Mouse (Mus musculus) adrenal gland, postnatal 14 days (tissue): Measurements from ENCODE around the gene Gcnt2. TPM values are rescaled to one million over a fixed set of nuclear protein-coding genes. Genes with fewer than 3 reads are reported as not detected.

Experiments
- DNase-seq: peaks from one replicate; pipeline ENCODE4 v3.0.0; 2021; ENCODE audit warnings: mixed read lengths
- long read RNA-seq, 2 experiments: library from polyadenylated mRNA; stranded (forward); transcript quantifications; one replicate each; pipeline ENCODE4 v2.0.0; 2021
- total RNA-seq: library from RNA; stranded (reverse); gene quantifications from 2 replicates; pipeline ENCODE4 v1.2.3, GENCODE M21; 2021

Gene Gcnt2
- total RNA-seq = 11.3 and 13.1 TPM in 2 replicates
- long read RNA-seq, experiment 1, full-length matches to known transcripts = 9 of 9 reads
- long read RNA-seq, experiment 1, partial matches to known transcripts = 0 of 9 reads
- long read RNA-seq, experiment 1, other reads (novel, unspliced or antisense) = 0 of 9 reads
- long read RNA-seq, experiment 2, partial matches to known transcripts = 0 of 4 reads
- long read RNA-seq, experiment 2, other reads (novel, unspliced or antisense) = 0 of 4 reads

DNA sequence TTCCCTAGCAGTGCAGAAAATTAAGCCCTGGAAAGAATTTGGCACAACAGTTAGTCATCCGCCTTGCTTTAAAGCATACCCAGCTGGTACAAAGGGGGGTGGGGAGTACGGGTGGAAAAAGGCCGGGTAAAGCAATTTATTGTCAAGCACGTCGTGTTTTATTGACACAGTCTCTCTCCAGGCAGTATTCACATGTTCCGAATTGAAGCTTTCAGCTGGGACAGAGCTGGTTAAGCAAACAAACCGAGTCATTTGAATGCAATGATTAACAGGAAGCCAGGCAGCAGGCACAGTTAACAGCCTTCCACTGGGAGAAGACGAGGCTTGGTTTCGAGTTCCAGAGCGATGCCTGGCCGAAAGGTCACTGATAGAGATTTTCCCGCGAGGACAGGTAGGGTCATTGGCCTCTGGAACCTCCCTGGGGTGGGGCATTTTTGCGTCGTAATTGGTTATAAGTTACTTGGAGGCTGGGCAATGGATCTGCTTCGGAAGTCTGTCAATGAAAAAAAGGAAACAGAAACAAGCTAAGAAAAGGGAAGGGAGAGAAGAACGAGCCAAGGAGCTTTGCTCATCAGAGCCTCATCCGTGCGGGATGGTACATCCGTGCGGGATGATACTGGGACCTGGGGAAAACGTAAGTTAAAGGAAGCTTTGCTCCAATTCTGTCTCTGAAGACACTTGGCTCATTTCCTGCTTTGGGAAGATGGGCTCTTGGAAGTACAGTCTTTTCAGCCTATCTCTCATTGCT is at the start of gene Gcnt2:
Gcnt2 (plus strand) TSS at position 103 of the 748 bp plus-strand sequence.
- peak; percentile 29 for DNase-seq

DNA sequence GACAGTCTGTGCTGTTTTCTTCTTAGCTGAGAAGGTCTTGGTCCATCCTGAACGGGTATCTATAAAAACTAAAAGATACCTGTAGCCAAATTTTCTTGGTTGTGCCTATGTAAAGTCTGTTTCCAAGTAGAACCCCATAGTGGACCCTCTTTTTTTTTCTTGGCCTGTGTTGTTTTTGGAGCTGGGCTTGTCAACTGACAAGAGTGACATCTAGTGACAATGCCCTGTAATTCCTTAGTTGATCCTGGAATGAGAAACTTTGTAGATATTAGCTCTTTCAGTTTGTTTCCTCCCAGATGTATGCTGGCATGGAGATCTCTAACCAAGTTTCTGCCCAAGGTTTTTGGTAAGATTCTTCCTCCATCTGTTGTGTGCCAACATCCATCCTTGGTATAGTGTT is 38.9 kb upstream of the Gcnt2 start:
- DNase-seq = no peak

DNA sequence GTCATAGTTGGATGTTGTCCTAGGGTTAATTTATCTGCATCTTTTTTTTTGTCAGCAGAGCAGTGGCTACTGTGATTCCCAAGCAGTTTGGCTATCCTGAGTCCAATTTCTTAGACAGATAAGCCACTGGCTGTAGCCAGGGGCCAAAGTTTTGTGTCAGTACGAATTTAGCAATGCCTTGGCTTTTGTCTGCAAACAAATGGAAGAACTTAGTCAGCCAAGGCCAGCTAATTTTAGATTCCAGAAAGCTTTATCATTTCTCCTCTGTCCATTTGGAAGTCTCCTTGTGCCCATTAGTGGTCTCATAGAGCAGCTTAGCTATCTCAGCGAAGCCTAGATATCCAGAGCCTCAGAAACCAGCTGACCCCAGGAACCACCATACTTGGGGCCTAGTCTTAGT is 37.6 kb upstream of the Gcnt2 start:
- DNase-seq = peak; percentile 16

- no peak for DNase-seq
Measured at GRCm38 (mm10) chr13:40841146-40841787, 18.3 kb upstream of the Gcnt2 start.

DNA sequence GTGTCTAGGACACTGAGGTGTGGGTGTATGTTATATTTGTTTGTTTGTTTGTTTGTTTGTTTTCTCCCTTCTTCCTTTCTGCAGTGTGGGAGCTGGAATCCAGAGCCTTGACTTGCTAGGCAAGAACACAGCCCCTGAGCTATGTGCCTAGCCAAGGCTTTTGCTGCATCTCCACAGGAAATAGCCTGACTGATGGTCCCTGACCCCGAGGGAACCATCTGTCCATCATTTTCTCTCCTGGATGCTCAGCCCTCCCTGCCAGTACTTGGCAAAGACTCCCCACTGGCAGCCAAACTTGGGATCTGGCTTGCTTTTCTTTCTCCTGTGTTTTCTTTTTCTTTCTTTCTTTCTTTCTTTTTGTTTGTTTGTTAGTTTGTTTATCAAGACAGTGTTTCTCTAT is 17.4 kb upstream of the Gcnt2 start:
- DNase-seq = peak; percentile 38

DNA sequence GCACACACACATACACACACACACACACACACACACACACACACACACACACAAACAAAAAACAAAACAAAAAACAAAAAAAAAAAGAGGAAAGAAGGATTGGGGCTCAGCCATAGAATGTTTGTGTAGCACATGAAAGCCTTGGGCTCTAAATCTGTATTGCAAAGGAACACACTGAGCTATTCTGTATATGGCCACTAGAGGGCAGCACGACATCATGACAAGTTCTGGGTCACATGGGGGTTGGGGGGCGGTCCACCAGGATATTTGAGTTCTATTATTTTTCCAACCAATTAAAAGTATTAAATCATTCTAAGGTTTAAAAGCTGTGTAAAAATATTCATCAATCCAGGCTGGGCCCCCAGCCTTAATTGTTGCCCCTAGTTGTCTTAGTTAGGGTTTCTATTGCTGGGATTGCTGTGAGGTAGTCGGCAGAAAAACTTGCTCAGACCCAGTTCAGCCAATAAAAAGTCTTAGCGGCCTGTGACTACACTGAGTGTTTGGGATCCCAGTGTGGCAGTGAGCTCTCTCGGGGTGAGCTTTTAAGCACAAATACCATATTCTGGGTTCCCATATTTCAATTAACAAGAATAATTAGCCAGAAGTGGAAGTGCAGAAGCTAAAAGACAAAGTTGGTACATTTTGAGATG is 16.0 kb upstream of the Gcnt2 start:
- peak; percentile 90 for DNase-seq

GRCm38 (mm10) chr13:40844144-40844543 is 15.4 kb upstream of the Gcnt2 start:
- no peak for DNase-seq

GRCm38 (mm10) chr13:40845951-40846350 is 13.6 kb upstream of the Gcnt2 start:
- no peak for DNase-seq

DNA sequence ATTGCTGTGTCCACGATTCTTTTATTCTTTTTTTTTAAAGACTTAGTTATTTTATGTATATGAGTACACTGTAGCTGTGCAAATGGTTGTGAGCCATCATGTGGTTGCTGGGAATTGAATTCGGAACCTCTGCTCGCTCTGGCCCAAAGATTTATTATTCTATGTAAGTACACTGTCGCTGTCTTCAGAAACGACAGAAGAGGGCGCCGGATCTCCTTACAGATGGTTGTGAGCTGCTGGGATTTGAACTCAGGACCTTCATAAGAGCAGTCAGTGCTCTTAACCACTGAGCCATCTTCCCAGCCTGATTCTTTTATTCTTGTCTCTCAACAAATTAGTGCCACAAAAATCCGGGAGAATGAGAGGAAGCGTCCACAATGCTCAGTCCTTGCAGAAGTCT is 13.2 kb upstream of the Gcnt2 start:
- DNase-seq = no peak

DNA sequence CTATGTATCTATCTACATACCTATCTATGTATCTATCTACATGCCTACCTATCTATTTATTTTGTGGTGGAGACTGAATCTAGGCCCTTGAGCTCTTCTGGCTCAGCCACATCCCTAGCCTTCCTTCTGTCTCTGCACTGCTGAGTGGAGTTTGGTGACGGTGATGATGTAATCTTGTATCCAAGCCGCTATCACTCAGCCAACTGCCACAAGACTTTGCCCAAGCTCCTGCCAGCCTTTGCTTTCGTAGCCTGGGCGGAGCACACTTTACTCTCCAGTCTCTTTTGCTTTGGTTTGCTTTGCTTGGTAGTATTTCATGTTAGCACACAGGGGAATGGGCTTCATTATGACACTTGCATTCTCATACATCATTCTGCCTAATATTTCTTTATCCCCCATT is 11.7 kb upstream of the Gcnt2 start:
- peak; percentile 29 for DNase-seq

- DNase-seq = no peak
Measured at GRCm38 (mm10) chr13:40850686-40851085, 8.9 kb upstream of the Gcnt2 start.

DNA sequence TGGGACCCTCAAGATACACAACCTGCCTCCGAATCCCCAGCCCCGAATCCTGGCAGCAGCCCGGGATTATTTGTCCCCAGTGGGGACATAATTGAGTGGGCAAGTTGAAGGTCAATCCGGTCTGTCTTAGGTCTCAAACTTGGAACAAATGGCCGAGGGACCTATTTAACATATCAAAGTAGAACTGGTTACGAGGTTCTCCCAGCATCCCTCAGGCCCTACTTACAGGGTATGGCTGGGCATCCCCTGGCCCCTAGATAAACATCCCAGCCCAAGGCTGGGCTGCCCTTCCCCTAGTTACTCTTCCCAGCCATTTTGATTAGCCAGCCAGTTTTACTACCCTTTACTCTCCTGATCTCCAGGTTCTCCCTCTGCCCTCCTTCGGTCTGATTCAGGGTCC is 8.3 kb upstream of the Gcnt2 start:
- no peak for DNase-seq

DNA sequence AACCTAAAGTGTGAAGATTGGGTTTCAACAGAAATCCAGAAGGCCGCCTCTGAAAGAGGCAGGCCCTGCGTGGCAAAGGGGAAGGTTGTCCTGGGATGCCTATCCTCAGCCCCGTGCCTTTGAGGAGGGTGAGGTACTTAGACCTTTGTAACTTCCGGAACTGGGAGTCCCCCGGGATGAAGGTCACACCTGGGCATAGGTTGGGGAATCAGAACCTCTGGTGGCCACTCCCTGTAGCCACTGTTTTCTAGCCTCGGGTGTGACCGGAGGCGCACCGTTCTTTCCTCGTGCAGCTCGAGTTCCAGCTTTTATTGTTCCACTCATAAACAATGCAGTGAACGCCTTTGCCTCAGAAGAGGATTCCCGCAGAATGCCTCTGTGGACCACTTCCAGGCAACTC is 7.6 kb upstream of the Gcnt2 start:
- DNase-seq = no peak

GRCm38 (mm10) chr13:40852791-40853190 is 6.8 kb upstream of the Gcnt2 start:
- no peak for DNase-seq

- no peak for DNase-seq
Measured at GRCm38 (mm10) chr13:40853842-40854241, 5.7 kb upstream of the Gcnt2 start.

DNA sequence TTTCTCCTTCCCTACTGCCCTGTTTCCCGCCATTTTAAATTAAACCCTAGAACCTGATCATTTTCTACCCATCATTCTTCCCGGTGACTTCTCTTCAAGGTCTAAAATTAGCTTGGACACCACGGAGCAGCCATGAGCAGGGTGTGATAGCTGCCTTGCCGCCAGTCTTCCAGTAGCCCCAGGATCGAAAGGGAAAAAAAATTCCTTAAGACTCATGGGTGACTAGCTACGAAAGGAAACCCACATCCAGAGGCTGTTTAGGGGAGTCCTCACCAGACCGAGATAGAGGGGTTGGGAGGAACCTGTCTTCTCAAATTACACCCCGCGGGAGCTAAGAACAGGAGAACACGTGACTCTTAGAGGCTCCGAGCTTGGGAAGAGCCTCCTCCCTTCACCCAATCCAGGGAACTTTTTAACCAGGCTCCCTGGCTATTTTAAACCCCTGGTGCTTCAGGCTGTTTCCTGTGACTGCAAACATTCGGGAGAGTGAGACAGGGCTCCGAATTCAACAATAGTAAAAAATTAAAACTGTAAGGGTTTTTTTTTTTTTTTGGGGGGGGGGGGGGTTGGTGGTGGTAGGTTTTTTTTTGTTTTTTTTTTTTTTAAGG is 5.0 kb upstream of the Gcnt2 start:
- DNase-seq = peak; percentile 54

- DNase-seq = no peak
Measured at GRCm38 (mm10) chr13:40855266-40855665, 4.3 kb upstream of the Gcnt2 start.

GRCm38 (mm10) chr13:40856786-40857185 is 2.8 kb upstream of the Gcnt2 start:
- DNase-seq = no peak

- DNase-seq = no peak
Measured at GRCm38 (mm10) chr13:40857281-40857818, 2.2 kb upstream of the Gcnt2 start.

- no peak for DNase-seq
Measured at GRCm38 (mm10) chr13:40859225-40859624, 329 bp upstream of the Gcnt2 start.

DNA sequence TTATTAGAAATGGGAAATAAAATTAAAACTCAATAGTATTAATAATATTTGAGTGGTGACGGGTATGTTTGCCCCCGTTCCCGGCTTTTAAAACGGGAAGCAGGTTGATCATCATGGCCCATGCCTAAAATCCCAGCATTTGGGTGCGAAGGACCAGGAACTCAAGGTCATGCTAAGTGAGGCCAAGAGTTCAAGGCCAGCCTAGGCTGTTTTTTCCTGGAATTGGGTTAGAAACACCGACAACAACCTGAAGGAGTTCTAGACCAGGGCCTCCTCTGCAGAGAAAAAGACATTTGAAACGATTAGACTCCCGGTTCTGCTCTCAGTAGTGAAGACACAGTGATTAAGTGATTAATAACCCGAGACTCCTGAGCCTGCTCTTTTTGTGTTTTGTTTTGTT is 3.5 kb downstream of the Gcnt2 start:
- DNase-seq = no peak
